Mouse (Mus musculus): Measurements from ENCODE around the gene Pdlim7.

Pdlim7 gene

GRCm38 (mm10) chr13:55486029-55486794 is 27.3 kb downstream of the Pdlim7 start:
- no peak for DNase-seq (ENCODE audit: low spot score)

GRCm38 (mm10) chr13:55484520-55485088 is 28.9 kb downstream of the Pdlim7 start:
- DNase-seq (ENCODE audit: low spot score): no peak

- DNase-seq (ENCODE audit: low spot score): no peak
These were observed 29.9 kb downstream of the Pdlim7 start for GRCm38 (mm10) chr13:55483593-55483992.

- no peak for DNase-seq (ENCODE audit: low spot score)
These were observed 30.4 kb downstream of the Pdlim7 start for GRCm38 (mm10) chr13:55483071-55483470.

GRCm38 (mm10) chr13:55482542-55482941 is 30.9 kb downstream of the Pdlim7 start:
- no peak for DNase-seq (ENCODE audit: low spot score)

- no peak for DNase-seq (ENCODE audit: low spot score)
These were observed 33.5 kb downstream of the Pdlim7 start for GRCm38 (mm10) chr13:55479929-55480328.

GRCm38 (mm10) chr13:55479008-55479407 is 34.5 kb downstream of the Pdlim7 start:
- DNase-seq (ENCODE audit: low spot score): no peak

- DNase-seq (ENCODE audit: low spot score): no peak
These were observed 35.4 kb downstream of the Pdlim7 start for GRCm38 (mm10) chr13:55478036-55478435.

GRCm38 (mm10) chr13:55477492-55477891 is 36.0 kb downstream of the Pdlim7 start:
- DNase-seq (ENCODE audit: low spot score): no peak

GRCm38 (mm10) chr13:55476256-55476655 is 37.2 kb downstream of the Pdlim7 start:
- no peak for DNase-seq (ENCODE audit: low spot score)

GRCm38 (mm10) chr13:55475750-55476149 is 37.7 kb downstream of the Pdlim7 start:
- DNase-seq (ENCODE audit: low spot score): no peak

- no peak for DNase-seq (ENCODE audit: low spot score)
These were observed 38.8 kb downstream of the Pdlim7 start for GRCm38 (mm10) chr13:55474621-55475069.

- DNase-seq (ENCODE audit: low spot score): no peak
These were observed 39.5 kb downstream of the Pdlim7 start for GRCm38 (mm10) chr13:55473961-55474360.

GRCm38 (mm10) chr13:55473076-55473831 is 40.2 kb downstream of the Pdlim7 start:
- DNase-seq (ENCODE audit: low spot score): no peak

- DNase-seq (ENCODE audit: low spot score): no peak
These were observed 41.1 kb downstream of the Pdlim7 start for GRCm38 (mm10) chr13:55472132-55473022.

- DNase-seq (ENCODE audit: low spot score): no peak
These were observed 41.7 kb downstream of the Pdlim7 start for GRCm38 (mm10) chr13:55471819-55472131.

- DNase-seq (ENCODE audit: low spot score): no peak
These were observed 42.2 kb downstream of the Pdlim7 start for GRCm38 (mm10) chr13:55471156-55471818.

GRCm38 (mm10) chr13:55470372-55470771 is 43.1 kb downstream of the Pdlim7 start:
- DNase-seq (ENCODE audit: low spot score): no peak

GRCm38 (mm10) chr13:55468851-55469560 is 44.5 kb downstream of the Pdlim7 start:
- no peak for DNase-seq (ENCODE audit: low spot score)

- no peak for DNase-seq (ENCODE audit: low spot score)
These were observed 47.5 kb downstream of the Pdlim7 start for GRCm38 (mm10) chr13:55465830-55466440.

Measured in urinary bladder, postnatal 10 days (tissue).